Mouse (Mus musculus) adrenal gland, adult 8-10 months (tissue): ENCODE results near the gene Olfr291. TPM values are rescaled to one million over a fixed set of nuclear protein-coding genes. Genes with fewer than 3 reads are reported as not detected.

ENCODE experiments used
- DNase-seq: peaks from one replicate; pipeline ENCODE4 v3.0.0; 2022
- total RNA-seq, 4 experiments: library from RNA; stranded (reverse); gene quantifications; 2 replicates each; pipeline ENCODE4 v1.2.4; 2022

Gene Olfr291
- not detected for total RNA-seq

GRCm38 (mm10) chr7:84853253-84853652 lies at the start of gene Olfr291:
Gene Olfr291 (plus strand): TSS chr7:84853553.
- DNase-seq, result no peak

- no peak for DNase-seq
Observed at GRCm38 (mm10) chr7:84805224-84805623, 48.1 kb upstream of the Olfr291 start.

- no peak for DNase-seq
Observed at GRCm38 (mm10) chr7:84806159-84806558, 47.2 kb upstream of the Olfr291 start.

GRCm38 (mm10) chr7:84884530-84884929 lies 31.2 kb downstream of the Olfr291 start:
- DNase-seq, result no peak

Other genes starting within 250 kb of the Olfr291 start
- 10 to 100 TPM; 19.1 to 62.6 (median 45.5) TPM for gene Fah, start 246.8 kb upstream of the Olfr291 start, total RNA-seq
- 100 to 1,000 TPM in 3 of 4 experiments, 10 to 100 TPM in 1; 99.6 to 121 (median 113) TPM for gene Zfand6, start 163.6 kb upstream of the Olfr291 start, total RNA-seq
- gene Vmn2r65, start 110.6 kb downstream of the Olfr291 start, total RNA-seq, result not detected
- gene Vmn2r66, start 158.7 kb downstream of the Olfr291 start, total RNA-seq, result not detected